Mouse (Mus musculus): ENCODE measurements around the gene Repin1. TPM values are rescaled to one million over a fixed set of nuclear protein-coding genes. Genes with fewer than 3 reads are reported as not detected.
A peak's percentile ranks its signal among the peaks of the same experiment; 100 is the strongest.
"Not testable (repeated sequence)": the region's sequence is repeated elsewhere in the genome, so short reads cannot be mapped to it uniquely, and the experiment has no call there.

Gene Repin1
- polyA plus RNA-seq, 1 experiment from 2014 or later: 40.8 TPM

DNA sequence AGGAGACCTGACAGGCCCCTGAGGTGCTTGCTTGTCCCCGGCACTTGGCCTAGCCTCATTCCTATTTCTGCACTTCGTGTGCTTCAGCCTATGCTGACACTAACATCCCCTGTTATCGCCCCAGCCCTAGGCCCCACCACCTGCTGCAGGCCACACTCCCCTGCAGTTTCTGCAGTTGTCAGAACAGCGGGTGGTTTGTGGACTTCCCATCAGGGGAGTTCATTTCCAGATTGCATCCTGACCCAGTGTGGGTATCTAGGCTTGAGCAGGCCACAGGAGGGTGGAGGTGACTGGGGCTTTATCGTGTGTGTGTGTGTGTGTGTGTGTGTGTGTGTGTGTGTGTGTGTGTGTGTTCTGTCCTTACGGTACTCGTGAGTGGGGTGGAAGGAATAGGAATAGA is 15.8 kb downstream of the Repin1 start:
- 45% methylated on average over 7 of the region's 7 CpGs for WGBS
- no peak overlapping the region for H3K4me2 ChIP-seq (ENCODE audit: low read depth, low read length)
- H3K4me1 ChIP-seq (ENCODE audit: control insufficient read depth, insufficient read depth, low read length): no peaks in the 10 kb centered on the region
- H3K27ac ChIP-seq (ENCODE audit: low read depth, low read length): no peak overlapping the region
- H3K27me3 ChIP-seq (ENCODE audit: control insufficient read depth, insufficient read depth, low read length): no peaks in the 10 kb centered on the region
- no peak overlapping the region for H3K9ac ChIP-seq (replicated peaks; ENCODE audit: low read depth, low read length)
- no peak overlapping the region for H3K4me3 ChIP-seq (ENCODE audit: low read depth, low read length)
- H3K36me3 ChIP-seq (ENCODE audit: control insufficient read depth, insufficient read depth, low read length): peaks cover 9% of the 10 kb centered on the region
- ATAC-seq (ENCODE audit: low read depth): no peak
- no peaks in the 10 kb centered on the region for H3K9me3 ChIP-seq (ENCODE audit: control insufficient read depth, low read length)

DNA sequence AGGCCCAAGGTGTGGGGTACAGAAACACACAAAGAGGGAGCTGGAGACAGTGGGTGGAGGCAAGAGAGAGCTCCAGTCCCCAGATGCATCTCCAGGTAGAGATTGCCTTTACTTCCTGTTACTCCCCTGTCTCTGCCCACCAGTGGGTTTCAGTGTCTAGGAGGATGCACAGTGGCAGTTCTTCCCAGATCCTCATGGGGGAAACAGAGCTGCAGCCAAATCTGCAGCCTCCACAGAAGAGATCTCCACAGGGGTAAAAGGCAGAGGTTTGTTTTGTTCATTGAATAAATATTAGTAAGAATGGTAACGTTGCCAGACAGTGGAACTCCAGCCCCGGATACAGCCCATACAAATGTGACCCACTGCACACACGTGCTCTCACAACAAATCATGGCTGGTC is 17.0 kb downstream of the Repin1 start:
- ATAC-seq (ENCODE audit: low read depth): no peak
- WGBS: 73% methylated on average over 3 of the region's 3 CpGs

DNA sequence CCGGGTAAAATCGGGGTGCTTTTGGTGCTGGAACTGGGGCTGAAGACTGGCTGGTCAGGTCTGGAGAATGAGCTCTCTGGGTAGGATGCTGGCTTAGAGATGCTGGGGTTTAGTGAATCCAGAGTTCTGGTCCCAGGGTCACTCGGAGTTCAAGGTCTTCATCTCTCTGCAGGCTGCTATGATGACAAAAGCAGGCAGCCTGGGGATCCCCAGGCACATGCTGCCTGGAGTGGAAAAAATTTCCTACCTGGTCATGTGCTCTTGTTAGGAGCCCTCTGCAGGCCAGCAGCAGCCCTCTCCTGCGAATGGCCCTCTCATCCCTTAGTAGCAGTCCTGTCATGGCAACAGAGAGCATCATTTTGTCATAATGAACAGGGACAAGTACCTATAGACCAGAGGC is 19.8 kb downstream of the Repin1 start:
- H3K9ac ChIP-seq (replicated peaks; ENCODE audit: low read depth, low read length): no peak overlapping the region
- no peak overlapping the region for H3K27ac ChIP-seq (ENCODE audit: low read depth, low read length)
- H3K27me3 ChIP-seq (ENCODE audit: control insufficient read depth, insufficient read depth, low read length): no peaks in the 10 kb centered on the region
- no peak for ATAC-seq (ENCODE audit: low read depth)
- H3K4me2 ChIP-seq (ENCODE audit: low read depth, low read length): no peak overlapping the region
- H3K9me3 ChIP-seq (ENCODE audit: control insufficient read depth, low read length): no peaks in the 10 kb centered on the region
- no peak overlapping the region for H3K4me3 ChIP-seq (ENCODE audit: low read depth, low read length)
- WGBS: 87% methylated on average over 4 of the region's 4 CpGs
- H3K4me1 ChIP-seq (ENCODE audit: control insufficient read depth, insufficient read depth, low read length): no peaks in the 10 kb centered on the region
- H3K36me3 ChIP-seq (ENCODE audit: control insufficient read depth, insufficient read depth, low read length): peaks cover 9% of the 10 kb centered on the region

More for the DNA sequence above, 17.0 kb downstream of the Repin1 start:
- Histone ChIP-seq H3K27ac (ENCODE audit: low read depth, low read length) (no peak overlapping the region), H3K9ac (replicated peaks; ENCODE audit: low read depth, low read length) (no peak overlapping the region), H3K36me3 (ENCODE audit: control insufficient read depth, insufficient read depth, low read length) (peaks cover 9% of the 10 kb centered on the region), H3K4me1 (ENCODE audit: control insufficient read depth, insufficient read depth, low read length) (no peaks in the 10 kb centered on the region), H3K27me3 (ENCODE audit: control insufficient read depth, insufficient read depth, low read length) (no peaks in the 10 kb centered on the region), H3K4me3 (ENCODE audit: low read depth, low read length) (no peak overlapping the region), H3K9me3 (ENCODE audit: control insufficient read depth, low read length) (no peaks in the 10 kb centered on the region), H3K4me2 (ENCODE audit: low read depth, low read length) (no peak overlapping the region)

DNA sequence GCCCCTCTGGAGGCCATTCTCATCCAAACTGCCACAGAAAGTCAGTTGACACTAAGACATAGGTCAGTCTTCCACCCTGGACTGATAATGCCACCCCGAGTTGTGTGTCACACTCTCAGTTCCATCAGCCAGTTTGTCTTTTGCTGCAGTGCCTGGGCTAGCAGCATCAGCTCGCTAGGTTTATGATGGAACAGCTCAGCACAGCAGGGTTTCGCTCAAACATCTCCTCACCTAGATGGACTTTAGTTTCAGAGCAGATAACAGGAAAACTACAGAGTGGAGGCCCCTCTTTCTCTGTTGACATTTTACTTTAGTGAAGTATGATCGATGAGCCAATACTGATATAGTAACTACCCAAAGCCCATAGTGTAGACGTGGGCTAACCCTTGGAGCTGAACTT is 21.1 kb downstream of the Repin1 start:
- WGBS: 95% methylated on average over 5 of the region's 5 CpGs
- H3K9ac ChIP-seq (replicated peaks; ENCODE audit: low read depth, low read length): no peak overlapping the region
- no peaks in the 10 kb centered on the region for H3K27me3 ChIP-seq (ENCODE audit: control insufficient read depth, insufficient read depth, low read length)
- no peaks in the 10 kb centered on the region for H3K9me3 ChIP-seq (ENCODE audit: control insufficient read depth, low read length)
- peaks cover 20% of the 10 kb centered on the region for H3K36me3 ChIP-seq (ENCODE audit: control insufficient read depth, insufficient read depth, low read length)
- no peak for ATAC-seq (ENCODE audit: low read depth)
- H3K27ac ChIP-seq (ENCODE audit: low read depth, low read length): no peak overlapping the region
- no peaks in the 10 kb centered on the region for H3K4me1 ChIP-seq (ENCODE audit: control insufficient read depth, insufficient read depth, low read length)
- H3K4me3 ChIP-seq (ENCODE audit: low read depth, low read length): no peak overlapping the region
- H3K4me2 ChIP-seq (ENCODE audit: low read depth, low read length): no peak overlapping the region

DNA sequence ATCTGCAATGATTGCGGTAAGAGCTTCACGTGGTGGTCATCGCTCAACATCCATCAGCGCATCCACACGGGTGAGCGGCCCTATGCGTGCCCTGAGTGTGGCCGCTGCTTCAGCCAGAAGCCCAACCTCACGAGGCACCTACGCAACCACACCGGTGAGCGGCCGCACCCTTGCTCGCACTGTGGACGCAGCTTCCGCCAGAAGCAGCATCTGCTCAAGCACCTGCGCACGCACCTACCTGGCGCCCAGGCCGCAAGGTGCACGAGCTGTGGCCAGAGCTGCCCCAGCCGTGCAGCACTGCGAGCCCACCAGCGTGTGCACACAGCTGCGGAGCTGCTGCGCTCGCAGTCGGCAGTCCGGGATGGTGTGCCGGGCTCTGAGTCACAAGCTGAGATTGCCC is 26.3 kb downstream of the Repin1 start:
- Histone ChIP-seq H3K9me3 (ENCODE audit: control insufficient read depth, low read length) (no peaks in the 10 kb centered on the region), H3K4me3 (ENCODE audit: low read depth, low read length) (no peak overlapping the region), H3K27me3 (ENCODE audit: control insufficient read depth, insufficient read depth, low read length) (no peaks in the 10 kb centered on the region), H3K4me1 (ENCODE audit: control insufficient read depth, insufficient read depth, low read length) (no peaks in the 10 kb centered on the region), H3K36me3 (ENCODE audit: control insufficient read depth, insufficient read depth, low read length) (peaks cover 18% of the 10 kb centered on the region), H3K27ac (ENCODE audit: low read depth, low read length) (no peak overlapping the region), H3K4me2 (ENCODE audit: low read depth, low read length) (no peak overlapping the region), H3K9ac (replicated peaks; ENCODE audit: low read depth, low read length) (no peak overlapping the region)
- WGBS: 95% methylated on average over 30 of the region's 30 CpGs
- no peak for ATAC-seq (ENCODE audit: low read depth)

DNA sequence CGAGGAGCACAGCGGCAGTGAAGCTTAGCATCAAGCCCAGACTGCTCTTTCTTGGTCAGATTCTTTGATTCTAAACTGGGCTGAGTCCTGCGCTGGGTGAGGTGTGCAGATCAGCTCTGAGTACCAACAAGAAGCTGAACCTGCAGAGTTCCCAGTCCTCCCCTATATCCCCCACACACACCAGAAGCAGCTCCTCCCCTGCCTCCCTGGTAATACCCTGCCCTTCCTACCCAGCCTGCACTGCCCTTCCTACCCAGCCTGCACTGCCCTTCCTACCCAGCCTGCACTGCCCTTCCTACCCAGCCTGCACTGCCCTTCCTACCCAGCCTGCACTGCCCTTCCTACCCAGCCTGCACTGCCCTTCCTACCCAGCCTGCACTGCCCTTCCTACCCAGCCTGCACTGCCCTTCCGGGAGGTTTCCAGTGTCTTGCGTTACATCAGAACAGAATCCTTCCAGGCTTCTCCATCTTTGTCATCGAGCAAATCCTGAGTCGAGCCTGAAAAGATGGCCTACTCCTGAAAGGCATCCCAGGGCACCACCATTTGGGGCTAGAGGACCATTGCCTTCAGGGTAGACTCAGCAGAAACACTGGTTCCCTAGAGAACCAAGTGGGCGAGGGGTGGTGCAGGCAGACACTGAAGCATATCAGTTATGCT is 28.6 kb downstream of the Repin1 start:
- not testable (repeated sequence) for H3K9ac ChIP-seq (replicated peaks; ENCODE audit: low read depth, low read length); H3K4me1 ChIP-seq (ENCODE audit: control insufficient read depth, insufficient read depth, low read length); H3K9me3 ChIP-seq (ENCODE audit: control insufficient read depth, low read length); H3K4me3 ChIP-seq (ENCODE audit: low read depth, low read length); ATAC-seq (ENCODE audit: low read depth); H3K27me3 ChIP-seq (ENCODE audit: control insufficient read depth, insufficient read depth, low read length); H3K4me2 ChIP-seq (ENCODE audit: low read depth, low read length); H3K27ac ChIP-seq (ENCODE audit: low read depth, low read length)
- H3K36me3 ChIP-seq (ENCODE audit: control insufficient read depth, insufficient read depth, low read length): peaks cover 18% of the 10 kb centered on the region
- WGBS: 90% methylated on average over 8 of the region's 8 CpGs

DNA sequence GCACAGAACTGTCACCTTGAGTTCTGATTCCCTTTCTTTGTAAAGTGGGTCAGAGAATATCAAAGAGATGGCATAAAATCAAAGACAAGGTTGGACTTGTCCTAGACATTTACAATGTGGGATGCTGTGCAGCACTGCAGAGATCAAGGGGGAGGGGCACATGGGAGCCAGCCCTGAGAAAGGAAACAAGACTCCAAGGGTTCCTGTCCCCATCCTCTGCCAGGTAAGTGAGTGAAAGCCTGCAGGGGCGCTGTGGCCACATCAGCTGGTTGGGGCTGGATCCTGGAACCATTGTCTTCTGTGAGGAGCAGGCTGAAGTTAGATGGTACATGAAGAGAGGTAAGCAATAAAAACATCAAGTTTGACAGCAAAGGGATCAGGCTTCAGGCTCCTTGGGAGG is 29.8 kb downstream of the Repin1 start:
- 29% methylated on average over 1 of the region's 1 CpGs for WGBS
- H3K9ac ChIP-seq (replicated peaks; ENCODE audit: low read depth, low read length): no peak overlapping the region
- no peak for ATAC-seq (ENCODE audit: low read depth)
- no peak overlapping the region for H3K4me3 ChIP-seq (ENCODE audit: low read depth, low read length)
- no peaks in the 10 kb centered on the region for H3K9me3 ChIP-seq (ENCODE audit: control insufficient read depth, low read length)
- 0 out of 2 replicates have a peak, but pooled peaks cover 7% of the 10 kb centered on the region for H3K27me3 ChIP-seq (ENCODE audit: control insufficient read depth, insufficient read depth, low read length)
- H3K4me2 ChIP-seq (ENCODE audit: low read depth, low read length): no peak overlapping the region
- no peaks in the 10 kb centered on the region for H3K4me1 ChIP-seq (ENCODE audit: control insufficient read depth, insufficient read depth, low read length)
- H3K27ac ChIP-seq (ENCODE audit: low read depth, low read length): no peak overlapping the region
- peaks cover 18% of the 10 kb centered on the region for H3K36me3 ChIP-seq (ENCODE audit: control insufficient read depth, insufficient read depth, low read length)

DNA sequence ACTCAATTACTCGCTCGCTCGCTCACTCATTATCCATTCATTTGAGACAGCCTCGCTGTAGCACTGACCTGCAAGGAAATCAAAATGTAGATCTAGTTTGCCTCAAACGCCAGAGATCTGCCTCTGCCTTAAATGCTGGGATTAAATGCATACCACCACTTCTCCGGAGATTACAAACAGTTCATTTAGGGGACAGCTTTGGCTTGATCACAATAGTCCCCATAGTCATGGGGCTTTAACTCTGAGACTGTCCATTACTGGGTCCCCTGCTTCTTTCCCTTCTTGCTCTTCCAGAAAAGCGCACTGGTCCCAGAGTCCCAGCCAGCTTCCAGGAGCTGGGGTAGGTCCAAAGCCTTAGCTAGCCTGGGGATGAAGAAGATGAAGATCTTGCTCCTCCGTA is 32.8 kb downstream of the Repin1 start, which contains the start of gene AI854703:
Gene AI854703, plus strand, starts transcription at position 301 of the 400 bp plus-strand sequence.
- Histone ChIP-seq H3K4me2 (ENCODE audit: low read depth, low read length) (peak within 1 kb of the TSS; percentile 73), H3K4me3 (ENCODE audit: low read depth, low read length) (peak within 1 kb of the TSS; percentile 48), H3K9me3 (ENCODE audit: control insufficient read depth, low read length) (no peaks in the 10 kb centered on the region), H3K36me3 (ENCODE audit: control insufficient read depth, insufficient read depth, low read length) (no peaks in the 10 kb centered on the region), H3K9ac (replicated peaks; ENCODE audit: low read depth, low read length) (peak within 1 kb of the TSS; percentile 55), H3K27me3 (ENCODE audit: control insufficient read depth, insufficient read depth, low read length) (0 out of 2 replicates have a peak, but pooled peaks cover 7% of the 10 kb centered on the region), H3K4me1 (ENCODE audit: control insufficient read depth, insufficient read depth, low read length) (peaks cover 4% of the 10 kb centered on the region; the same call in 1 of the 2 replicates), H3K27ac (ENCODE audit: low read depth, low read length) (no peak within 1 kb of the TSS)
- 31% methylated on average over 8 of the region's 8 CpGs for WGBS
- ATAC-seq (ENCODE audit: low read depth): no peak

DNA sequence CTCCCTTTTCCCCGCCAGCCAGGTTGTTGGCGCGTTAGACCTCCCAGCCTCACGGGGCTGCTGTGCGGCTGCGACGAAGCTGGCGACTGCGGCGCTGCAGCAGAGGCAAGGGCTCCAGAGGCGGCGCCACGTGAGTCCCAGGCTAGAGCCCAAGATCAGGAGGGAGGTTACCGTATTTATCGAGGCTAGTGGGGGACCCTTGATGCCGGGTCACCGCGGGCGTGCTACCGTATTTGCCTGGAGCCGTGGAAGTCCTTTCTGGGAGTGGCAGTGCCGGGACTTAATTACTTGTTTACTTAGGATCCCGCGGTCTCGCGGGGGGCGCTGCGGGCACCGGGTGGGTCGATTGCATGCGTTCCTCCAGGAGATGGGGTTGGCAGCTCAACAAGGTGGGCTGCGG is 33.3 kb downstream of the Repin1 start:
- under 1% methylated on average over 32 of the region's 32 CpGs for WGBS
- ATAC-seq (ENCODE audit: low read depth): peak; percentile 47; the same call in 1 of the 2 replicates
- Histone ChIP-seq H3K9me3 (ENCODE audit: control insufficient read depth, low read length) (no peaks in the 10 kb centered on the region), H3K4me3 (ENCODE audit: low read depth, low read length) (peak overlapping the region; percentile 48), H3K27me3 (ENCODE audit: control insufficient read depth, insufficient read depth, low read length) (0 out of 2 replicates have a peak, but pooled peaks cover 7% of the 10 kb centered on the region), H3K4me2 (ENCODE audit: low read depth, low read length) (peak overlapping the region; percentile 73), H3K27ac (ENCODE audit: low read depth, low read length) (no peak overlapping the region), H3K9ac (replicated peaks; ENCODE audit: low read depth, low read length) (peak overlapping the region; percentile 55), H3K36me3 (ENCODE audit: control insufficient read depth, insufficient read depth, low read length) (no peaks in the 10 kb centered on the region), H3K4me1 (ENCODE audit: control insufficient read depth, insufficient read depth, low read length) (peaks cover 4% of the 10 kb centered on the region; the same call in 1 of the 2 replicates)

Measured in neural tube, embryonic 14.5 days (tissue).